Mouse (Mus musculus) testis, postnatal 14 days (tissue): ENCODE measurements around the gene Adamts13.

Experiments used
- DNase-seq: peaks from one replicate; pipeline ENCODE4 v3.0.0; 2021; ENCODE audit warnings: low spot score

The Adamts13 gene

GRCm38 (mm10) chr2:26973116-26973515 is at the start of gene Adamts13:
Gene Adamts13, plus strand, starts transcription at chr2:26973416.
- no peak for DNase-seq

GRCm38 (mm10) chr2:26927745-26928476 is 45.3 kb upstream of the Adamts13 start:
- DNase-seq = no peak

- no peak for DNase-seq
Observed at GRCm38 (mm10) chr2:26930390-26930789, 42.8 kb upstream of the Adamts13 start.

GRCm38 (mm10) chr2:26932473-26933303 is 40.5 kb upstream of the Adamts13 start:
- peak; percentile 69 for DNase-seq

- peak; percentile 97 for DNase-seq
Observed at GRCm38 (mm10) chr2:26933304-26934055, 39.7 kb upstream of the Adamts13 start, which contains the start of the genes Surf4 and Stkld1. Gene Surf4, minus strand, starts transcription at chr2:26933928. Gene Stkld1, plus strand, starts transcription at chr2:26934047.

- DNase-seq = no peak
Observed at GRCm38 (mm10) chr2:26935286-26935685, 37.9 kb upstream of the Adamts13 start.

- no peak for DNase-seq
Observed at GRCm38 (mm10) chr2:26936425-26936824, 36.8 kb upstream of the Adamts13 start.

GRCm38 (mm10) chr2:26941539-26941938 is 31.7 kb upstream of the Adamts13 start:
- no peak for DNase-seq

- DNase-seq = no peak
Observed at GRCm38 (mm10) chr2:26943253-26943652, 30.0 kb upstream of the Adamts13 start.

GRCm38 (mm10) chr2:26950411-26950810 is 22.8 kb upstream of the Adamts13 start:
- DNase-seq = no peak

GRCm38 (mm10) chr2:26951346-26951905 is 21.8 kb upstream of the Adamts13 start:
- no peak for DNase-seq

GRCm38 (mm10) chr2:26952193-26952592 is 21.0 kb upstream of the Adamts13 start:
- no peak for DNase-seq

GRCm38 (mm10) chr2:26952866-26953265 is 20.4 kb upstream of the Adamts13 start:
- DNase-seq = no peak

GRCm38 (mm10) chr2:26954735-26955395 is 18.4 kb upstream of the Adamts13 start:
- no peak for DNase-seq

- no peak for DNase-seq
Observed at GRCm38 (mm10) chr2:26956811-26957487, 16.3 kb upstream of the Adamts13 start.

GRCm38 (mm10) chr2:26957488-26957859 is 15.7 kb upstream of the Adamts13 start:
- DNase-seq = no peak

- no peak for DNase-seq
Observed at GRCm38 (mm10) chr2:26960756-26961155, 12.5 kb upstream of the Adamts13 start.

GRCm38 (mm10) chr2:26963923-26964723 is 9.1 kb upstream of the Adamts13 start, which contains the start of gene Rexo4:
Gene Rexo4, minus strand, starts transcription at chr2:26964386.
- DNase-seq = peak; percentile 93

GRCm38 (mm10) chr2:26964724-26965370 is 8.4 kb upstream of the Adamts13 start:
- DNase-seq = no peak
